Mouse (Mus musculus) liver, adult 2 months (tissue): ENCODE data around the gene Marveld2. TPM values are rescaled to one million over a fixed set of nuclear protein-coding genes. Genes with fewer than 3 reads are reported as not detected.

Experiments used
- DNase-seq: peaks from one replicate; pipeline ENCODE4 v3.0.0-alpha.2; 2011; ENCODE audit warnings: low read depth, low spot score; ENCODE audit errors: extremely low read depth
- H3K27ac ChIP-seq: fragments of 200-500 bp; replicated peaks from 2 replicates; pipeline ENCODE4 v1.5.1; 2012; ENCODE audit warnings: low read depth, mild to moderate bottlenecking, control low read depth, inconsistent platforms, low read length; ENCODE audit not compliant: insufficient read depth
- H3K27me3 ChIP-seq: fragments of 200-500 bp; 2 replicates; pipeline ENCODE4 v1.6.1; 2012; ENCODE audit warnings: mild to moderate bottlenecking, moderate library complexity, low read length, inconsistent platforms; ENCODE audit not compliant: control insufficient read depth, insufficient read depth
- H3K36me3 ChIP-seq: fragments of 200-500 bp; 2 replicates; pipeline ENCODE4 v1.6.1; 2012; ENCODE audit warnings: low read length, inconsistent platforms; ENCODE audit not compliant: control insufficient read depth, insufficient read depth
- H3K4me1 ChIP-seq: fragments of 200-500 bp; 2 replicates; pipeline ENCODE4 v1.6.1; 2011; ENCODE audit warnings: low read length; ENCODE audit not compliant: control insufficient read depth, insufficient read depth
- H3K4me3 ChIP-seq: fragments of 200-500 bp; 2 replicates; pipeline ENCODE4 v1.5.1; 2011; ENCODE audit warnings: low read depth, mild to moderate bottlenecking, control low read depth, low read length, moderate library complexity; ENCODE audit not compliant: insufficient read depth
- H3K79me2 ChIP-seq: fragments of 200-500 bp; 2 replicates; pipeline ENCODE4 v1.6.1; 2012; ENCODE audit warnings: inconsistent platforms, mild to moderate bottlenecking, low read length, moderate library complexity; ENCODE audit not compliant: control insufficient read depth, insufficient read depth
- H3K9ac ChIP-seq: fragments of 200-500 bp; 2 replicates; pipeline ENCODE4 v1.6.1; 2012; ENCODE audit warnings: low read depth, mild to moderate bottlenecking, control low read depth, inconsistent platforms, low read length
- CTCF ChIP-seq: fragments of 200-500 bp; IDR thresholded peaks from 2 replicates; pipeline ENCODE4 v1.5.1; 2011; ENCODE audit warnings: low read depth, low read length, control low read depth
- POLR2A ChIP-seq: fragments of 200-500 bp; IDR thresholded peaks from 2 replicates; pipeline ENCODE4 v1.6.1; 2011; ENCODE audit warnings: low read length, control low read depth; ENCODE audit not compliant: insufficient read depth; ENCODE audit errors: extremely low read depth
- WGBS: fragments of 180-500 bp; shearing (Covaris S2); methylation state at CpG from one replicate; pipeline ENCODE4 v1.1.7; 2018; 5-methylcytosine and 5-hydroxymethylcytosine counted together
- polyA plus RNA-seq: library from polyadenylated mRNA; depleted of rRNA; stranded (reverse); fragments of >200 nt; gene quantifications from 2 replicates; pipeline ENCODE4 v1.2.3, GENCODE M21; 2012; rRNA removed
- total RNA-seq: library from RNA; depleted of rRNA; stranded (reverse); fragments of >200 nt; gene quantifications from 2 replicates; pipeline ENCODE4 v1.2.3, GENCODE M21; 2014; rRNA removed

Gene Marveld2
- 6.2 and 9.5 TPM in 2 replicates for total RNA-seq
- 6.4 and 8.6 TPM in 2 replicates for polyA plus RNA-seq

DNA sequence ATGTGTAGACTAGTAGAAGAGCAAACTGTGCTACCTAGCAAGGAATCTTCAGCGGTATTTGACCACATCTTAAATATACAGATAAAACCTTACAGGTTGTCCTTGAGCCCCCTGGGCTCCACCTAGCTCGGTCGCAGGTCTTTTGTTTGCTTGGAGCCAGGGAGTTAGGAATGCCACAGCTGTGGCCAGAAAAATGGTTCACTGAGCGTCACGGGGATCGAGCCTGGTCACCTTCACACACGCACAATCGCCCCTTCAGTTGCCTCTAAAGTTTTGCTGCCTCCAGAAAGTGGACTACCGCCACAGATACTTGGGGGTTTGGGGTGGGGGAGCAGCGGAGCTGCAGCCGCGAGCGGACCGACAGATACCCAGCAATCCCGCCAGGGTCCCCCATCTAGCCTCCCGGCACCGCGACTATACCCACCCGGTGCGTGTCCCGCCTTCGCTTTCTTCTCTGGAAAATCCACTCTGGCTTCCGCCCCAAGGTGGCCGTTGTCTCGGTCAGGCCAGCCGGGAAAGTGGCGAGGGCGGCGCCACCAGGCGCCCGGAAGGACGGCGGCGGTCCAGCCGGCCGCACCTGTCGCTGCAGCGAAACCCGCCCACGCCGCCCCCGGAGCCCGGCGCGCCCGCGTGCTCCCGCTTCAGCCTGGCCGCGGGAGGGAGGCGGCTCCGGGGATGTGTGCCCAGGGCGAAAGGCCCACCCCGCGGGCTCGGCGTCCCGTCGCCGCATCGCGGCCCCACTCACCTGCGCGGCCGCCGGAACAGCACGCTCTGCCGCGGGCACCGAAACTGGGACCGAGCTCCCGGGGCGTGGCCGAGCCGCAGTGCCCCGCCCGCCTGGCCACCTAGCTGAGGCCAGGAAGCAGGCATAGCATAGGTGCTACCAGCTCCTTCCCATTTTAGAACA, at the start of gene Marveld2:
TSS of gene Marveld2 (minus strand) at position 791 of the 907 bp plus-strand sequence.
- peak within 1 kb of the TSS; percentile 74 for H3K27ac ChIP-seq
- 12% methylated on average over 69 of the region's 77 CpGs for WGBS
- TF ChIP-seq POLR2A (no peak), CTCF (peak; percentile 43)
- no peaks in the 10 kb centered on the region for H3K4me1 ChIP-seq
- peaks cover 19% of the 10 kb centered on the region; the same call in 1 of the 2 replicates for H3K79me2 ChIP-seq
- H3K36me3 ChIP-seq = peaks cover 17% of the 10 kb centered on the region; the same call in 1 of the 2 replicates
- peak within 1 kb of the TSS; percentile 76 for H3K4me3 ChIP-seq
- peak within 1 kb of the TSS; percentile 76 for H3K9ac ChIP-seq
- peak; percentile 40 for DNase-seq
- H3K27me3 ChIP-seq = no peaks in the 10 kb centered on the region

DNA sequence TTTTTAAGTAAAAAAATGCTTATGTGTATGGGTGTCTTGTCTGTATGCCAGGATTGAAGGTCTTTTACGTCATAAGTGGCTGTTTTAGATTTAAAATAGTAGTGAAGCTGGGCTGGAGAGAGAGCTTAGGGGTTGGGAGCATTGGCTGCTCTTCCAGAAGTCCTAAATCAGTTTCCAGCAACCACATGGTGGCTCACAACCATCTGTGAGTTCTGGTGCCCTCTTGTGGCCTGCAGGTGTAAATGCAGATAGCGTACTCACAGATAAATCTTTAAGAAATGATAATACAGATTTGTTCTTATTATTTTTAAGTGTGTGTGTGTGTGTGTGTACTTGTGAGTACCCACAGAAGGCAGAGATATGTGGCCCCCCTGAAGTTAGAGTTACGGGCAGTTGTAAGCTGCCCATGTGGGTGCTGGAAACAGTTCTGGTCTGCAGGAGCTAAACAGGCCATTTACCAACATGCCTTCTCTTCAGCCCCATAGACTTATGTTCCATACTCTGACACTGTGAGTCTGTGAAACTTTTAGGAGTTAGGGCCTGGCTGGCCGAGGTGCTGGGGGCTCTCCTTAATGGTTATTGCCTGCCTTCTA, 43.2 kb upstream of the Marveld2 start:
- peak; percentile 73 for TF ChIP-seq CTCF
- TF ChIP-seq POLR2A = no peak
- no peak overlapping the region for H3K4me3 ChIP-seq
- H3K36me3 ChIP-seq = peaks cover 8% of the 10 kb centered on the region; the same call in 1 of the 2 replicates
- DNase-seq = peak; percentile 58
- no peaks in the 10 kb centered on the region for H3K4me1 ChIP-seq
- H3K27me3 ChIP-seq = no peaks in the 10 kb centered on the region
- WGBS = 40% methylated on average over 4 of the region's 4 CpGs
- H3K79me2 ChIP-seq = peaks cover 4% of the 10 kb centered on the region; the same call in 1 of the 2 replicates
- no peak overlapping the region for H3K9ac ChIP-seq
- H3K27ac ChIP-seq = no peak overlapping the region

DNA sequence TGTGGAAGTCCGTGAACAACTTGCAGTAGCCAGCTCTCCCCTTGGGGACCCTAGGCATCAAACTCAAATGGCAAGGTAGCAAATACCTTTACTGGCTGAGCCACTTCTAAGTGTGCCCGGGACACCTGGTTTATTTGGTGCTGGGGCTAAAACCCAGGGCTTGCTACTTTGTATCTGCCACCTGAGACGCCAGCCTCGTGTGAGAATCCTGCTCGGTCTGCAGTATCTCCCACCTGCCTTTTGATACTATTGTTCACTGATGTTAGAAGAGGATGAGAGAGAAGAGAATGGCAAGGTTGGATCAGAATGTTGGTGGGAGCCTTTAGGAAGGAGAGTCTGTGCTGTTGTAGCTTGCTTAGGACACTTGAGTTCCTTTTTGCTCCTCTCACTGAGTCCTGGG, 41.3 kb upstream of the Marveld2 start:
- peaks cover 8% of the 10 kb centered on the region; the same call in 1 of the 2 replicates for H3K36me3 ChIP-seq
- H3K27ac ChIP-seq = no peak overlapping the region
- WGBS = 93% methylated on average over 5 of the region's 5 CpGs
- no peak for TF ChIP-seq CTCF
- no peak for TF ChIP-seq POLR2A
- DNase-seq = no peak
- H3K4me3 ChIP-seq = no peak overlapping the region
- peaks cover 4% of the 10 kb centered on the region; the same call in 1 of the 2 replicates for H3K79me2 ChIP-seq
- no peaks in the 10 kb centered on the region for H3K4me1 ChIP-seq
- H3K27me3 ChIP-seq = no peaks in the 10 kb centered on the region
- H3K9ac ChIP-seq = no peak overlapping the region

DNA sequence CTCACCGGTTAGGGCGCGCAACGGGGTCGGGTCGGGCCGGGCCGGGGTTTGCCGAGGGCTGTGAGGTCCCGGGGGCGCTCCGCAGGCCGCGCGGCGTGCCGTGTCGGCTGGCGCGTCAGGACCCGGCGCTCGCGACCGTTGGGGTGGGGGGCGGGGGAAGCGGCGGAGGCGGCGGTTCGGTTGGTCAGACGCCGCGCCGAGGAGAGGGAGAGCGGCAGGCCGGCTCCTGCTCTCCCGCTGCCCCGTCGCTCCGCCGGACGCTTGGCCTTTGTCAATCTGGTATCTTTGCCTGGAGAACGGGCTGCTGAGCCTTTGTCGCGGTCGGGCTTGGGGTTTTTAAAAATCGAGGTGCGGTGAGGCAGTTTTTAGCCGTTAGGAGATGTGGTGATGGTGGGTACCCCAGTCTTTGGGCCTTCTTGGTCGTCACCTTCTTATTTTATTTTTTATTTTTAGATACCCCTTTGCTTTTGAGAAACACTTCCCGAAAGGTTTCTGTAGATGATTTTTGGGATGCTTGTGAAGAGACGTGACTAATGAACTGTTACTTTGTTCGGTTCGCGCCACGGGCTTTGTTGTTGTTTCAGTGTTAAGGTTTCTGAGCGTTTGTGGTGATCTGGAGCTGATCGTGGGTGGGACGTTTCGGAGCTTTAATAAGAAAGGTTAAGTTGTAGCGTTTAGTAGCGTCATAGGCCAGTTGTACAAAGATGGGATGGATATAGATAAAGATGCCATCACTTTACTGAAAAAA, 34.8 kb upstream of the Marveld2 start, which contains the start of gene Taf9:
TSS of gene Taf9 (plus strand) at position 141 of the 748 bp plus-strand sequence.
- TF ChIP-seq POLR2A (no peak), CTCF (no peak)
- peak within 1 kb of the TSS; percentile 92 for H3K9ac ChIP-seq
- no peaks in the 10 kb centered on the region for H3K27me3 ChIP-seq
- H3K4me3 ChIP-seq = peak within 1 kb of the TSS; percentile 81
- DNase-seq = peak; percentile 5
- peaks cover 5% of the 10 kb centered on the region for H3K4me1 ChIP-seq
- H3K36me3 ChIP-seq = peaks cover 11% of the 10 kb centered on the region; the same call in 1 of the 2 replicates
- H3K79me2 ChIP-seq = peaks cover 12% of the 10 kb centered on the region
- H3K27ac ChIP-seq = peak within 1 kb of the TSS; percentile 93
- 1% methylated on average over 61 of the region's 63 CpGs for WGBS

GRCm38 (mm10) chr13:100650550-100651438, 34.0 kb upstream of the Marveld2 start, which contains the start of the genes Ak6 and Rad17:
Ak6 (plus strand) TSS chr13:100650979.
Rad17 (minus strand) TSS chr13:100651051.
- Histone ChIP-seq H3K36me3 (peaks cover 16% of the 10 kb centered on the region), H3K9ac (peak within 1 kb of the TSS; percentile 92), H3K4me3 (peak within 1 kb of the TSS; percentile 81), H3K27ac (peak within 1 kb of the TSS; percentile 93), H3K79me2 (peaks cover 12% of the 10 kb centered on the region), H3K27me3 (no peaks in the 10 kb centered on the region), H3K4me1 (peaks cover 5% of the 10 kb centered on the region)
- WGBS = under 1% methylated on average over 73 of the region's 73 CpGs
- peak; percentile 79 for DNase-seq
- TF ChIP-seq CTCF = 0 out of 2 replicates have a peak, but pooled peaks have one; percentile 7
- 0 out of 2 replicates have a peak, but pooled peaks have one; percentile 60 for TF ChIP-seq POLR2A
